Mouse (Mus musculus): ENCODE data around the gene Ppp2r5c.

Gene Ppp2r5c

DNA sequence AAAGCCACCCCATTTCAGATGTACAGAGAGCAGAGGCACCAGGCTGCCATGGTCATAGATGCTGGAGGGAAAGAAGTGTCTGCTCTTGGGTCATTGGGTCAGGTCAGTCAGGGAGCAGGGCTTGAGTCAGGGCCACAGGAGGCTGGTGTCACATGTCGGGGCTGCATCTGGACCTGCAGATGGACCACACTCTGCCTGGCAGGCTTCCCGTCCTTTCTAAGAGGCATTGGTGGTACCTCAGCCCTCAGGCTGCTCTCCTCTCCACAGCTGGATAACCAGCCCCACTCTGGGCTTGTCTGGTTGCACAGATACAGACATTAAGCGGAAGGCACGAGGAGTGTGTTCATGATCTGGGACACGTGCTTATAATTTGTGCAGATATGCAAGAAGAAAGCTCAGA is 61.8 kb downstream of the Ppp2r5c start:
- DNase-seq (ENCODE audit: low spot score in 2 of 2) = no peak

DNA sequence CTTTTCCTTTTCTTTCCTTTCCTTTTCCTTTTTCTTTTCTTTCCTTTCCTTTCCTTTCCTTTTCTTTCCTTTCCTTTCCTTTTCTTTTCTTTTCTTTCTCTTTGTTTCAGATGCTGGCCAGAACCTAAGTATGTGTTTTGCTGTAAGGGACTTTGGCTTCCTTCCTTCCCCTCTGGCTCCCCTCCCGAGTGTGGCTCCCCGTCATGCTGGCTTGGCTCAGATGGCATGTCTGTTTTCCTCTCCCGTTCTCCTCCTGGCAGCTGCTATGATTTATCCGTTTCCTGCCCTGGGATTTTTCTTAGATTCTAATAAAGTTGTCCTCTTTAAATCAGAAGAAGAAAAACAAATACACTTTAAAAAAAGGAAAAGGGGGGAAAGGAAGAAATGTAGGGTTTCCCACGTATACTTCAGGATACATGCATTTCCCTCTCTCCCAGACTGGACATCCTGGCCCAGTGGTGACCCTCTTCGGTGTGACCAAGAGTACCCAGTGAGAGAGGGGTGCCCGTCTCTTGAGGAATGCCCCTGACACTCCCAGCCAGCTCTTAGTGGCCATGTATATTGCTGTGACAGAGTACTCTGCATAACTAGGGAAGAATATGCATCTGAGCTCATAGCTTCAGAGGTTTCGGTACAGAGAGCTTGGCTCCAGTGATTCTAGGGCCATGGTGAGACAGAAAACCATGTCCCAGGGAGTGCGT is 63.4 kb downstream of the Ppp2r5c start:
- DNase-seq (ENCODE audit: low spot score in 2 of 2) = no peak

DNA sequence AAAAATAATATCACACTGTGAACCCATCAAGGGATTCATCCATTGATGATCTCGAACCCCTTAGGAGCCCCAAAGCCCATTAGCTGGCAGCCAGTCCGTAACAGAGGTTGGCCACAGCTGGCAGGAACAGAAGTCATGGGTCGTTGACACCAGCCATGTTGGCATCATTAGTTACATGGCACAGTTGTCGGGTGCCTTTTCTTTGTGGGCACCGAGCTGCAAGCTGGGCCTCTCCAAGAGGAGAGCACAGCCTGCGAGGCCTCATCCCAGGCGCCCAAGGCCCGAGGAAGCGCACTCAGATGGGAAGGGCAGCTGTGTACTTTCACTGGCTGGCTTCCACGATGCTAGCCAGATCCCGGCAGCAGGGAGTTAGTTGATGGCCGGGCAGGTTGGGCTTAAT is 64.3 kb downstream of the Ppp2r5c start:
- no peak for DNase-seq (ENCODE audit: low spot score in 2 of 2)

DNA sequence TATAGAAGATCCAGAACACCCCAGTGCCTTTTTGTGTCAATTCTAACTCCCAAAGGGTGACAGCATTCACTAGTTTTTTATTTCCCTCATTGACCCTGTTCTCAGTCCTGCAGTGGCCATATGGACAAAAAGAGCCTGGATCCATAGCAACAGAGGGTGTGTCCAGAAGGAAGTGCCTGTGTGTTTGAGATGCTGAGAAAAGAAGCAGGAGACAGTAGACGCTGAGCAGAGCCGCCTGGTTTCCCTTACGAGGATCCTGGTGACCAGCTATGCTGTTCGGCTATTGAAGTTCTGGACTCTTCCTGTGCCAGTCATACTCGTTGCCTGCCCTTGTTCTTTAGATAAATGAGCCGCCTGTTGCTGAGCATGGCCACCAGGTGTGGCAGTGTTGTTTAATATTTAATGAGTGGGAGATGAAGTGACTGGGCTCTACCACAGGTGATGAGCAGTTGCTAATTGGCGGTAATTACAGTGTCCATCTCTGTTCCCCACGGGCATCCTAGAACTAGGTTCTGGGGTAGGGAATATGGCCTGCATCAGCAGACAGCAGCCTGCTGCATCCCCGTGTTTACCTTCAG is 65.0 kb downstream of the Ppp2r5c start:
- no peak for DNase-seq (ENCODE audit: low spot score in 2 of 2)

DNA sequence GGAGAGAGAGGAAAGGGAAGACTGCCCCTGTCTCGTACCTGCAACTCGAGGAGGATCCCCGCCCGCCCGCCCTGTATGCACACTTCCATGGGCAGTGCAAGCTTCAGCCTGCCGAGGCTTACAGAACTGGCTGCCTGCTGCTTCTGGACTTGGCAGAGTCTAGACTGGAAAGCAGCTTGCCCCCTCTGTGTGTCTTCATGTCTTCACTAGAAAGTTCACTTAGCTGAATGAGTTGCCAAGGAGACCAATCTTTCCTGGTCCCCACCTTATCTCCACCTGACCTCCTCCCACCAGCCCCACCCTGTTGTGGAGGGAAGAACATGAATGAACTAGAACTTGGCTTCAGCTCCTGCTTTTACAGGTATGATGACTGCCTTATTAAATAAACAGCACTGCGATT is 66.0 kb downstream of the Ppp2r5c start:
- no peak for DNase-seq (ENCODE audit: low spot score in 2 of 2)

DNA sequence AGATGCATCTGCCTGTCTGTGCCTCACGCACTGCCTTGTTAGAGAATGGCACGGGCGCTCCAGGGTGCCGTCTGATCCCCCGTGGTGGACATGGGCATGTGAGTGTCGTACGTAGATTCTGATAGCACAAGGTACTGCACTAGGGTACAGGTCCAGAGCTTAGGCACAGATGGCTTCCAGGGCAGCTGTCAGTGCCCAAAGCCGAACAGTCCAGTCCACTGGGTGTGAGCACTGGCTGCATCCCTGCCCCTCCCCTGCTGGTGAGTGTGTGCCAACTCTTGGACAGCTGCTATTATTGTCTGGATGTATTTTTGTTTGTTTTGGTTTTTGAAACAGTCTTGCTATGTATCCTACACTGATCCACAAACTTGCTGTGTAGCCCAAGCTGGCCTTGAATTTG is 68.8 kb downstream of the Ppp2r5c start:
- no peak for DNase-seq (ENCODE audit: low spot score in 2 of 2)

DNA sequence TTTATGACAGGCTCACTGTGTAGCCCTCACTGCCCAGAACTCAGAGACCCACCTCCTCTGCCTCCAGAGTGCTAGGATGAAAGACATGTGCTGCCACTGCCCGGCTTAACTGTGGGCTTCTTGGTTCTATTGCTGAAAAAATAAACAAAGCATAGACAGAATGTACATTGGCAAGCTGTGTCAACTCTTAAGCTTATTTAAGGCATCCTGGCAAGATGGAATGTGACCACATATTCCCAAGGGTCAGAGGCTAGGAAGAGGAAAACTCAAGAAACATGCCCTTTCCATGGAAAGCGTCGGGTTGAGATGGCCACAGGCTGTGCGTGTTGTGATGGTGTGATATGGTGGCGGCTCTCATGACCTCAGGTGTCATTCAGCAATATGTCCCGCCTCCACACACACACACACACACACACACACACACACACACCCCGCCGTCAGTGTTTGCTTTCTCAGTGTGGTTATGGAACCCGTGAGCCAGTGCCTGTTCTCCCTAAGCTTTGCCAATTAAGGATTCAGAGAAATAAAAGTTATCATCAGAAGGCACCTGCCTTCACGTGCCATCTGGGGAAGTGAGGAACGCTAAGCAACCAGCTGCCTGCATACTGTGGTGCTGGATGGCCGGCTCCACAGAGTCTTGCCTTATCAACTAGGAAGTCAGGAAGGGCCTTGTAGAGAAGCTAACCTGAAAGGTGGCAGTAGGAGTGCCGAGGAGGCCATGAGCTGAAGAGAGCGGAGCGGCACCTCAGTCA is 73.5 kb downstream of the Ppp2r5c start:
- no peak for DNase-seq (ENCODE audit: low spot score in 2 of 2)

DNA sequence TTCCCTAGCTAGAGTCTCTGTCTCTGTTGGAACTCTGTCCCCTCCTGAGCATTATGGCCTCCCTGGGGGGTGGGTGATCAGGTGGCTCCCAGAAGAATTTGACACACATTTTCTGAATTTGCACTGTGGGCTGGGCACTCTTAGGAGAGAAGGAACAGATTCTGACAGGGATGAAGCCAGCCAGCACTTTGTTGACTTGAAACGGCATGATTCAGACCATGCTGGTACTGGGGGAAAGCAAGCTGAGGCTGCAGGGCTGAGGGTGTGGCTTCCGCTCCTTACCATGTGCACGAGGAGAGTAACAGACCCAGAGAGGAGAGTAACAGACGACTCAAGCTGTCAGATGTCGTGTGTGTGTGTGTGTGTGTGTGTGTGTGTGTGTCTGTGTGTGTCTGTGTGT is 76.6 kb downstream of the Ppp2r5c start:
- no peak for DNase-seq (ENCODE audit: low spot score in 2 of 2)

DNA sequence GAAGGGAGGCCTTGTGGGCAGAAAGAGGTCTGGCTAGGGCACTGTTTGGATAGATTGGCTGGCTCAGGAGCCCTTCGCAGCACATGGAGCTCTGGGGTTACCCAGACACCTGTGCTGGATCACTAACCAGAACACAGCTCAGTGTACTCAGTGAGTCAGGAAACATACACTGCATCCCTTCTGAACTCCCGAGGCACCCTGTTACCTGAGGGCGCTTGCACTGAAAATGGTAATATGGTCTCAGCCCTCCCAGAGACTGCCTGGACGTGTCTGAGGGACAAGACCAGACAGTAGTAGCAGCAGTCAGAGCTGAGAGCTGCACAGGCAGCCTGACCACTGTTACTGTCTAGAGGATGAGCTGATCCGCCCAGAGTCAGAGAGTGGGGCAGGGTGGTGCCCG is 85.8 kb downstream of the Ppp2r5c start:
- DNase-seq (ENCODE audit: low spot score in 2 of 2) = no peak

DNA sequence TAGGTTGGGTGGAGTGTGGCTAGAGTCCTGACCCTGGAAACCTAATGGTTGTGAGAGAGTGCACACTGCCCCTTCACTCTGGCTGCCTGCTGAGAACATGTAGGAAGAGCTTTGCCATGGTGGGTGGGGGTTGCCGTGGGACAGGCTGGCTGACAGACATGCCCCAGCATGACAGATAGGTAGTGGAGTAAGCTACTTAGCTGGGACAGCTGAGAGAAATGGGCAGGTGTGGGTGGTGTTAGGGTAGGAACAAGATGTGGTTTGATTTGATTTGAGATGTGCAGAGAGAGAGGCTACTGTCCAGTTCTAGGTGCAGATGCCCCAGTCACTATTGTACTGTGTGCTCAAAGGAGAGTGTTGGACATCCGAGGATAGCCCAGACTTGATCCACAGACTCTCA is 86.2 kb downstream of the Ppp2r5c start:
- DNase-seq (ENCODE audit: low spot score in 2 of 2) = no peak

DNA sequence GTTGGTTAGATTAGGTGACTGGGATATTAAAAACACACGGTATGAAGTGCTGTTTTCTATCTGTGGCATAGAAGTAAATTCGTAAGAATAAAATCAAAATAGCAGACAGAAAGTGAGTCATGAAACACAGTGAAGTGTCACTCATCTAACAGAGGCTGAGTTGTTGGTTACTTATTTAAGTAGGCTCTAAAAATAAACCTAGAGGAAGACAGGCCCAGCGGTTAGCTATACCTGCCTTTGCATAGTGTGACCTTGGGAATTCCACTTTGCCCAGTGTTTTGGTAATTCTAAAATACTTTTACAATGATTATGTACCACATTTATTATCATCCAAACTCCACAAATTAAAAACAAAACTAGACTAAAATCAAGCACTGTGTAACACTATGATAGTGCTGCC is 86.9 kb downstream of the Ppp2r5c start:
- DNase-seq (ENCODE audit: low spot score in 2 of 2) = no peak

DNA sequence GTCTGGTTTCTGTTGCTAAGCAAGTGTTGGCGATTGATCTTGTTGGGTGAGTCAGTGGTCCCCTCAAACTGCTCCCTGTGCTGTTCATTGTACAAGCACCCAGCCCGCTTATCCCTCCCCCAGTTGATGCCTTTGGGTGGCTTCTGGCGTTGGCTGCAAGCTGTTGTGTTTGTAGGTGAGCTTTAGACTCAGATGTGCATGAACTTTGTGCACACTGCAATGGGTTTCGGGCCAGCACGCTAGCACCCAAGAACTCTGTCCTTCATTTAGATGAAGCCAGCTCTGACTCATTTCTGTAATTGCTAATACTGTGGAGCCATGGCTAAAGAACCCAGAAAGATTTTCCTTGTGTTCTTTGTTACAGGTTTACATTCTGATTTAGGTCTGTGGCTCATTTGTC is 88.4 kb downstream of the Ppp2r5c start:
- no peak for DNase-seq (ENCODE audit: low spot score in 2 of 2)

DNA sequence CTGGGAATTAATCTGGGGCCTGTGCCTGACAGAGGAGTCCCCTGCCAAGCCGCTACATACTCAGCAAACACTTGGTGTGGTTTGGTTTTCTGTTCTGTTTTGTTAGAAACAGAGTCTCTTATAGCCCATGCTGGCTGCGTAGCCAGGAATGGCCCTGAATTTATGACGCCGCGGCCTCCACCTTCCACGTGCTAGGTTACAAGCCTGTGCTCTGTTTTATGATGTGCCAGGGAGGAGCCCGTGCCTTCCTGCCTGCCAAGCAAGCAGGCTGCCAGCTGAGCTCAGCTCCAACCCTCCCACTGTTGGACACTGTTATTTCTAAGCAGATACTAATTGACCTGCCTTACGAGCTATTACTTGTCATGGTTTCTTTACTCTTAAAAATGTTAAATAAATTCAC is 90.8 kb downstream of the Ppp2r5c start:
- DNase-seq (ENCODE audit: low spot score in 2 of 2) = no peak

DNA sequence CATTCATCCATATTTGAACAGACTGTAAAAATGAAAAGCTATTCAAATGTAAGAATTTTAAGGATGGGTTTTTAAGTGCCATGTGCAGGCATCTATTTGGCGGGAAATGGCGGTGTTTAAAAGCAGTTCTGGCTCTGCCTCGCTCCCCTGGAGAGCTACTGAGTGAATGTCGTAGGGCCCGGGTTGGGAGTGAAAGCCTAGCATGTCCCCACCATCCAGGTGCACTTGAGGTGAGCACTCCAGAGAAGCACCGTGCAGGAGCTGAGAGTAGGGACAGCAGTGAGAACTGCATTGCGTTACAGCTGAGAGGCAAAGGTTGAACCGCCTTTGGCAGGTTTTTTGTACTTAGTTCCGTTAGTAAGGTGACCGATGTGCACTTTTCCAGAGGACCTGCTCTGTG is 92.4 kb downstream of the Ppp2r5c start:
- DNase-seq (ENCODE audit: low spot score in 2 of 2) = no peak

DNA sequence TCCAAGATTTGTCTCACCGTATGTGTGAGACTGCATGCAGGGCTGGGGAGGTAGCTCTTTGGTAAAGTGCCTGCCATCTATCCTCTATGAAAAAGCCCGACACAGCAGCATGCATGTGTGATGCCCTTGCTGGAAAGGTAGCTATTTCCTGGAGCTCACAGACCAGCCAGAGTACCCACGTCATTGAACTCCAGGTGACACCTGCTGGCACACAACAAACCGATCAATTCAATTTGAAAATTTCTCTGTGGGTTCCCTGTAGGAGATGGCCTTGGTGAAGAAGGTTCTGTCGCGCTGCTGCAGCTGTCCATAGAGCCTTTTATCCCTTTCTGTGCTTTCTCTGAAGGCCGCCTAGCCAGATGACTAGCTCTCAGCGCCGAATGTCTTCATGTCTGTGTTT is 92.9 kb downstream of the Ppp2r5c start:
- DNase-seq (ENCODE audit: low spot score in 2 of 2) = no peak

DNA sequence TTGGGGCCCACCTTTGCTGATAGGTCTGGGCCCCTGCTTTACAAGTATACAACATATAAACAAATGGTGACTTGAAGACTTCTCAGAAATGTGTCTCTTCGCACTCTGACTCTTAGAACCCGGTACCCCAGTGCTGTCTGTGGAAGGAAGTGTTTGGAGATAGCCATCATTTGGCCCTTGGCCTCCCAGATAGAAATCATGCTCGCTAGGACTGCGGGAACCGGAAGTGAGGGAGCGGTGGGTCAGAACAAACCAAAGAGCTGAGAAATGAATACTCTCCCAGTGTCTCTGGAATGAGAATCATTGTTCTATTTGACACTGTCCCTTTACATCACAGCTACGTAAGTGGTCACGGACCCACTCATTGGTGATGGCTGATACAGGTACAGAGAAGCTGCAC is 93.4 kb downstream of the Ppp2r5c start:
- no peak for DNase-seq (ENCODE audit: low spot score in 2 of 2)

DNA sequence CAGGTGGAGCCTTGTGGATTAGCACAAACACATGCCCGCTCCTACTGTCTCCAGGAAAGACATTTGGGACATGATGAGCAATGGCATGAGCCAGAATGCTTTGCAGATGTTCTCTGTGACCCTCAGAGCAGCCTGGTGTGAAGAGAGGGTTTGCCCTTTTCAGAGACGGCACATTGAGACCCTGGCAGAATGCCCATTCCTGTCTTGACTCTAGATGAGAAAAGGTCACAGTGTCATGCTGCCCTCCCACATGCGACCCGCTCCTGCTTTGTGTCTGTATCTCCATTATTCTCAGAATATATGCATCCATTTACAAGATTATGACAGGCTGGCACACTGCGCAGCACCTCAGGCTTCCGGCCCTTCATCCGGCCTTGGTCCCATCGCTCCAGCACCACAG is 94.1 kb downstream of the Ppp2r5c start:
- no peak for DNase-seq (ENCODE audit: low spot score in 2 of 2)

DNA sequence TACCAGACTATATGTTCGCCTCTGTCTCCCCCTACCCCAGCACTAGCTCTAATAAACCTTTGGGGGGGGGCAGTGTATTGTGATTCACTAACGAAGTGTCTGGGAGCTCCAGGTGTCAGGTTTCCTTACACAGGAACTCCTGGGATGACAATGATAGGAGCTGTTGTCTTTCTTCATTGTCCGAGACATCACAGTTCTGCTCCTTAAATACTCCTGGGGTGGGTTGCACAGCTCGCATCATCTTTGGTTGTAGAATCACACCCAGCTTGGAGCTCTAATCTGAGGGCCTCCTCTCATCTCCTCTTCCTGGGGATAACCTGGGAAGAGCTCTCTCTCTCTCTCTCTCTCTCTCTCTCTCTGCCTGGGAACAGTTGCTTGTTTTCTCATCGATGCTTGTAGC is 94.6 kb downstream of the Ppp2r5c start:
- no peak for DNase-seq (ENCODE audit: low spot score in 2 of 2)

DNA sequence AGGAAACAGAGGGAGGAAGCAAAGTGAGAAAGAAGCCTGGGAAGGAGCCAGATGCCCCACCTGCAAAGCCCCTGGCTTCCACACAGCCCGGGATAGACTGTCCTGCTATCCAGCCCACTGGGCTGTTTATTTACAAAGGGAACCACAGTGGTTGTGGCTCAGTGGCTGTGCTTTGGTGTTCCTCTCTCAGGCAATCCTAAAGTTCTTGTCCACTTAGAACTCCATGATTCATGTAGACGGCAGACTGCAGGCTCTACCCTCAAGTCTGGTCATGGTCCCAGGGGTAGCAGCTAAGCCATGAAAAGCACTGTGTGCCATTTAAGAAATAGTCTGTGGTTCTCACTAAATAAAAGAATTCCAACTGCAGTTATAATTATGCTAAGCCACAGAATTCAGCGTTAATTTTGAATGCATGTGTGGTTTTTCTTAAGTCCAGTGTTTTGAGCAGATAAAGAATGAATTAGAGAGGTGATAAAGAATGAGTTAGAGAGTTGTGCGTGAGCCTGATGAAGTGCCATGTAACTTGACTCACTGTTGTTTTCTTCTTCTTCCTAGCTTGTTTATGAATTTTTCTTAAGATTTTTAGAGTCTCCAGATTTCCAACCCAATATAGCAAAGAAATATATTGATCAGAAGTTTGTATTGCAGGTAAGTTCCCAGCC is 98.3 kb downstream of the Ppp2r5c start:
- DNase-seq (ENCODE audit: low spot score in 2 of 2) = no peak

DNA sequence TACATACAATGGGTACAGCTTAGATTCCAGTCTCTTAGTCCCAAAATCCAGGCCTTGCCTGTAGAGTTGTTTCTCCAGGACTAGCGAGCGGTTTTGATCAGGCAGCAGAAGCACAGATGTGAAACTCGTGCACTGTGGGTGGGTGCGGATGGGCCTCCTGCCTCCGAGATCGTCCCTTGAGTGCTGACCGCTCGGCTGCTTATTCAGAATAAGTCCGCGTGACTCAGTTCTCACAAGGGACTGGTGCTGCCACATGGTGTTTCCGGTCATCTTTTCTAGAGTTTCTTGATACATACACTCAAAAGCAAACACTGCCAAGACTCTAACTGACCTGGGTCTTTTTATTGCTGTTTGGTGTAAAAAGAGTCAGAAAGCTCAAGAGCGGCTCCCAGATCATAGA is 100.7 kb downstream of the Ppp2r5c start:
- no peak for DNase-seq (ENCODE audit: low spot score in 2 of 2)

DNA sequence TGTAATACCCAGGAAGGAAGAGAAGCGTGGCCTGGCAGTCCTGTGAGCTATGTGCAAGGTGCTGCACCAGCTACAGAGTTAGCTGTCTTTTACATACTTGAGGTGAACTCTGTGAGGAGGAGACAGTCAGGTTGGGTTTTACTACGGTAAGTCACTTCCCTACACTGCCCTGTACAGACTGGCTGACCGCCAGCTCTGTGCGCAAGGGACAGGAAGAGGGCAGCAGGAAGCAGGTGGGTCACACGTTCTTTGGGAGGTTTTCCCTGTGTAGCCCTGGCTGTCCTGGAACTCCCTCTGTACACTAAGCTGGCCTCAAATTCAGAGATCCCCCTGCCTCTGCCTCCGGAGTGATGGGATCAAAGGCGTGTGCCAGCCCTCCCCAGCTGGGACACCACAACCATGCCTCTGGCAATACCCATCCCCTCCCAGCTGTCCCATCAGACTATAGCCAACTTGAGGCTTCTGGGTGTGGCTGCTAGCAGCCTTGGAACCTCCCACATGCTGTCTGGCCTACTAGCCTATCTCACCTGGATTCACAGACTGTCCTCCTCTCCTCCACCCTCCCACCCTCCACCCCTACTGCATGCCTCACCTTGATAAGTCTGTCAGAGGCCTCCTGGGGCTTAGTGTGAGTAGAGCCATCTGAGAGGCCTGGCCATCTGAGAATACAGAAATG is 102.7 kb downstream of the Ppp2r5c start:
- no peak for DNase-seq (ENCODE audit: low spot score in 2 of 2)

DNA sequence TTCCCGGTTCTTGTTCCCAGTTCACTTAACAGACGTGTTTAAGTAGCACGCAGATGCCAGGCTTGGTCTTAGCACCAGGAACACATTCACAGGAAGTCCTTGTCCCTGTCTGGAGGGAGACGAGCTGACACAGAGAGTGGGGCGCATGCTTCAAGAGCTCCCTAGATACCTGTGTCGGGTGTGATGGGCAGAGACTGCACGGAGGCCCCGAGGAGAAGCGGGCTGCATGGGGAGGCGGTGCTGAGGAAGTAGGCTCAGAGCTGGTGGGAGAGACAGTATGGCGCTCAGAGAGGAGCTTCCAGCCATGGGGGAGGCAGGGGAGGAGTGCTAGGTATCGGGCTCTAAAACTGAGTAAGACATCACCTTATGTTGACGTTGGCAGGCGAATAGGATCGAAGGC is 103.4 kb downstream of the Ppp2r5c start:
- no peak for DNase-seq (ENCODE audit: low spot score in 2 of 2)

Measured in natural killer cell, adult 2 months (primary cell).